Mouse (Mus musculus) E14TG2a.4 (cell line): Measurements from ENCODE around the gene Tmem177.

Experiments used
- CTCF ChIP-seq: conservative IDR thresholded peaks from 2 replicates; pipeline ENCODE4 v1.5.1; 2014; ENCODE audit warnings: low read length
- POU5F1 ChIP-seq: IDR thresholded peaks from 2 replicates; pipeline ENCODE4 v1.6.1; 2014; ENCODE audit warnings: low read length, borderline replicate concordance

DNA sequence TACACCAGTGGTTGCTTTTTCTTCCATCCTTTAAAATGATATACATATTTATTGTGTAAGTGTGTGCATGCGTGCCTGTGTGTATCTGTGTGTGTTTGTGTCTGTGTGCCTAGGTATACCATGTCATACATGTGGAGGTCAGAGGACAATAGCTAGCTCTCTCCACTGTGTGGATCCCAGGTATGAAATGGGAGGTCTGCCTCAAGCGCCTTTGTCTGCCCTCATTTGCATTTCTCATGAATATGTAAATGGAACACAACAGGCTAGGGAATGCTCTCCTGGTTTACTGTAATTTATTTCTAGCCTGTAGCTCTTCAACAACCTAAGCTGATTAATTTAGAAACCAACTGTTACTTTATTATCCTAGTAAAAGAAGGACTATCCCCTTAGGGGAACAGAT, 41.7 kb upstream of the Tmem177 start:
- TF ChIP-seq CTCF (no peak), POU5F1 (no peak)
